Mouse (Mus musculus): ENCODE results near the gene Surf1.

- 0 out of 2 replicates have a peak, but pooled peaks have one; percentile 13 for TF ChIP-seq CTCF (IDR thresholded peaks at IDR 0.05; ENCODE audit: low read depth)
- TF ChIP-seq EP300 (optimal IDR thresholded peaks at IDR 0.05), result no peak
These were observed 20.4 kb downstream of the Surf1 start for GRCm38 (mm10) chr2:26895898-26896297.

Measured in stomach, postnatal 0 days (tissue).